In genomic region chr5:128235611-128236010, GRCm38 (mm10) we compare ENCODE assay signal across 29 mouse cellular contexts.
"Had no signal": no experiment of that assay in that cellular context is flagged by ENCODE, and none has a peak within 500 bp of the region (broad histone marks: within the 10 kb centered on the region; RNA-seq: fewer than 3 reads in every experiment).

No protein-coding gene starts in this region.

- H3K4me1 ChIP-seq: embryonic facial prominence, embryonic 13.5 days; embryonic facial prominence, embryonic 15.5 days; forebrain, embryonic 12.5 days; forebrain, embryonic 13.5 days; forebrain, embryonic 15.5 days; heart, embryonic 10.5 days had no signal

- ATAC-seq: forebrain, embryonic 13.5 days; forebrain, embryonic 14.5 days; forebrain, embryonic 15.5 days; forebrain, embryonic 16.5 days; forebrain, postnatal 0 days had no signal

- H3K4me3 ChIP-seq: embryonic facial prominence, embryonic 10.5 days; embryonic facial prominence, embryonic 12.5 days; embryonic facial prominence, embryonic 13.5 days; embryonic facial prominence, embryonic 15.5 days; erythroblast, embryonic 14.5 days; forebrain, embryonic 10.5 days; forebrain, embryonic 12.5 days; forebrain, embryonic 13.5 days; forebrain, embryonic 15.5 days; gastrocnemius, adult 2 months; heart, adult 2 months; heart, embryonic 10.5 days had no signal

- H3K9me3 ChIP-seq: embryonic facial prominence, embryonic 12.5 days; embryonic facial prominence, embryonic 13.5 days; embryonic facial prominence, embryonic 15.5 days; forebrain, embryonic 12.5 days; forebrain, embryonic 13.5 days; forebrain, embryonic 15.5 days; heart, embryonic 10.5 days had no signal

- H3K36me3 ChIP-seq: embryonic facial prominence, embryonic 10.5 days; embryonic facial prominence, embryonic 12.5 days; embryonic facial prominence, embryonic 13.5 days; embryonic facial prominence, embryonic 15.5 days; forebrain, embryonic 10.5 days; forebrain, embryonic 12.5 days; forebrain, embryonic 15.5 days; heart, embryonic 10.5 days had no signal

- H3K27me3 ChIP-seq: embryonic facial prominence, embryonic 12.5 days; embryonic facial prominence, embryonic 13.5 days; embryonic facial prominence, embryonic 15.5 days; forebrain, embryonic 12.5 days; forebrain, embryonic 13.5 days; forebrain, embryonic 15.5 days had no signal

- H3K27ac ChIP-seq: embryonic facial prominence, embryonic 10.5 days; embryonic facial prominence, embryonic 12.5 days; embryonic facial prominence, embryonic 13.5 days; embryonic facial prominence, embryonic 15.5 days; forebrain, embryonic 10.5 days; forebrain, embryonic 12.5 days; forebrain, embryonic 13.5 days; forebrain, embryonic 15.5 days; gastrocnemius, adult 2 months; heart, adult 2 months; heart, embryonic 10.5 days had no signal

- DNase-seq: cerebellum, adult 8-10 months; cerebellum, adult 9-10 months; cerebellum, adult 9-11 months; cerebellum, postnatal 10 days; cerebellum, postnatal 14 days; cerebellum, postnatal 25 days; cerebellum, postnatal 36 days; embryo, embryonic 11 days; forebrain, postnatal 0 days; gastrocnemius, adult 2 months; gastrocnemius, postnatal 10 days; gastrocnemius, postnatal 14 days; gastrocnemius, postnatal 25 days; gastrocnemius, postnatal 36 days; heart, adult 11 months; heart, adult 18-20 months; heart, adult 2 months had no signal
